Mouse (Mus musculus) ES-Bruce4 (cell line): ENCODE measurements around the gene Me3. TPM values are rescaled to one million over a fixed set of nuclear protein-coding genes. Genes with fewer than 3 reads are reported as not detected.

Source experiments
- H3K27ac ChIP-seq: 2 replicates; pipeline ENCODE4 v1.5.1; 2012; ENCODE audit warnings: low read length, inconsistent platforms; ENCODE audit not compliant: insufficient read depth
- H3K27me3 ChIP-seq: 2 replicates; pipeline ENCODE4 v1.6.1; 2012; ENCODE audit warnings: mild to moderate bottlenecking, low read length, inconsistent platforms; ENCODE audit not compliant: control insufficient read depth, poor library complexity, insufficient read depth, severe bottlenecking
- H3K36me3 ChIP-seq: 2 replicates; pipeline ENCODE4 v1.6.1; 2012; ENCODE audit warnings: inconsistent platforms, mild to moderate bottlenecking, low read length, moderate library complexity; ENCODE audit not compliant: control insufficient read depth, poor library complexity, insufficient read depth, severe bottlenecking
- H3K4me1 ChIP-seq: one replicate; pipeline ENCODE4 v1.8.1; 2011; ENCODE audit warnings: low read length; ENCODE audit not compliant: control insufficient read depth, insufficient read depth
- H3K4me3 ChIP-seq: 2 replicates; pipeline ENCODE4 v1.5.1; 2011; ENCODE audit warnings: low read depth, mild to moderate bottlenecking, low read length
- H3K9ac ChIP-seq: 2 replicates; pipeline ENCODE4 v1.6.1; 2012; ENCODE audit warnings: low read depth, mild to moderate bottlenecking, inconsistent platforms; ENCODE audit not compliant: poor library complexity, severe bottlenecking
- H3K9me3 ChIP-seq: replicated peaks from 2 replicates; pipeline ENCODE4 v1.6.1; 2012; ENCODE audit warnings: mild to moderate bottlenecking, low read length, inconsistent platforms; ENCODE audit not compliant: control insufficient read depth, poor library complexity, insufficient read depth, severe bottlenecking
- CTCF ChIP-seq: IDR thresholded peaks from one replicate; pipeline ENCODE4 v1.8.1; 2011; ENCODE audit warnings: low read depth, low read length
- EP300 ChIP-seq: IDR thresholded peaks from 2 replicates; pipeline ENCODE4 v1.6.1; 2011; ENCODE audit warnings: low read depth, low read length; ENCODE audit not compliant: insufficient read depth
- POLR2A ChIP-seq: IDR thresholded peaks from one replicate; pipeline ENCODE4 v1.8.1; 2011; ENCODE audit warnings: low read length; ENCODE audit not compliant: insufficient read depth
- polyA plus RNA-seq: library from polyadenylated mRNA; stranded (reverse); fragments of >200 nt; gene quantifications from 2 replicates; pipeline ENCODE4 v1.2.4, GENCODE M21; 2011; ENCODE audit warnings: low read depth; ENCODE audit not compliant: missing spikeins, insufficient read depth, insufficient read length

Gene Me3
- polyA plus RNA-seq, 1 experiment, result 2.0 TPM

DNA sequence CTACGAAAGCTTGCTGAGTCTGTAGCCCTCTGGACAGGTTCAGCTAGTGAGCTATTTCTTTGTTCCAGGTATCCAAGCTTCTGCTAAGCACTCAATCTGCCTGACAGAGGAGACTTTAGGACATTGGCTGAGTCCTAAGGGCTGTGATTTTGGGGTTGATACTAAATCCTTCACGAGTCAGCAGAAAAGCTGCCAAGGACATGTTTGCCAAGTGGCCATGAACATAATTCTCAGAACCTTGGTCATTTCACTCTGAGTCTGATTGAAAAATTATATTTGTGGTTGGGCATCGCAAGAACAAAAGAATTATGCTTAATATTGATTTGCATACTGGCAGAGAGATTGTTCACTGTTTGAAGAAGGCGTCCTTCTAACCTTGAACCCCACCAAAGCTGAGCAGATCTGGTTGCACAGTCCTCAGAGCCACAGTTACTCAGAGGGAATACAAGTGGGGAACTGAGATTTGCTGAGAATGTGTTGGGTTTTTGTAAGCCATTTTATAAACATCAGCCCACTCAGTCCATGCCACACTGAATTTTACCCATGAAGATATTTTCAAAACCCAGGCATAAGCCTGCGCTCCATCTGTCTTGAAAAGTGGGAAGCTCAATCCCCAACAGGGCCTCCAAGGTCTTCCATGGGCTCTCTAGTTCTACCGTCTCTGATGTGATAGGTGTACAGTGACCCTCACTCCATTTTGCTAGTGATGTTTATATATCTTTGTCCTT, 39.1 kb downstream of the Me3 start:
- no peak overlapping the region for H3K27ac ChIP-seq
- no peaks in the 10 kb centered on the region for H3K4me1 ChIP-seq
- no peak overlapping the region for H3K9ac ChIP-seq
- no peaks in the 10 kb centered on the region for H3K9me3 ChIP-seq
- TF ChIP-seq POLR2A (no peak), EP300 (no peak)
- H3K36me3 ChIP-seq, result no peaks in the 10 kb centered on the region
- no peaks in the 10 kb centered on the region for H3K27me3 ChIP-seq
- no peak overlapping the region for H3K4me3 ChIP-seq

GRCm38 (mm10) chr7:89676176-89676575, 44.0 kb downstream of the Me3 start:
- H3K9ac ChIP-seq, result no peak overlapping the region
- no peaks in the 10 kb centered on the region for H3K36me3 ChIP-seq
- no peak overlapping the region for H3K27ac ChIP-seq
- no peaks in the 10 kb centered on the region for H3K4me1 ChIP-seq
- no peaks in the 10 kb centered on the region for H3K9me3 ChIP-seq
- H3K4me3 ChIP-seq, result no peak overlapping the region
- TF ChIP-seq EP300 (no peak), CTCF (no peak), POLR2A (no peak)
- H3K27me3 ChIP-seq, result no peaks in the 10 kb centered on the region

- no peak for TF ChIP-seq POLR2A
- TF ChIP-seq CTCF, result no peak
- TF ChIP-seq EP300, result no peak
- Histone ChIP-seq H3K36me3 (no peaks in the 10 kb centered on the region), H3K4me3 (no peak overlapping the region), H3K4me1 (no peaks in the 10 kb centered on the region), H3K27ac (no peak overlapping the region), H3K27me3 (no peaks in the 10 kb centered on the region), H3K9ac (no peak overlapping the region), H3K9me3 (no peaks in the 10 kb centered on the region)
Observed at GRCm38 (mm10) chr7:89677850-89678249, 45.7 kb downstream of the Me3 start.

DNA sequence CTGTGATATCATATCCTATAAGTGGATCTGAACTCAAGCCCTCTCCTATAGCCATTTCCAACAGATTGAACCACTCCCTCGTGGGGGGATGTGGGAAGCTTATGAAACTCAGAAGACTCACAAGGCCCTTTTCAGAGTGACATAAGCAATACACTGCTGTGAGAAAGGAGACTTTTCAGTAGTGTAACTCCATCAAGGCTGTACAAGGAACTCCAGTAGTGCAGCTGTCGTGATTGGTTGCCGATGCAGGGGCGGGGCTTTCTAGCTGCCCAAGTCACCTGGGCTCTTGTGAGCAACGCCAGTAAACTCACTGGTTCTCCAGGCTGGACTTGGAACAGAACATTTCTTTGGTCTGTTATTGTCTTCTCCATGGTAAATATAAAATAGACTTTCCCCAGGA, 46.5 kb downstream of the Me3 start:
- H3K4me1 ChIP-seq, result no peaks in the 10 kb centered on the region
- no peak overlapping the region for H3K27ac ChIP-seq
- H3K4me3 ChIP-seq, result no peak overlapping the region
- H3K27me3 ChIP-seq, result no peaks in the 10 kb centered on the region
- no peak for TF ChIP-seq POLR2A
- TF ChIP-seq EP300, result no peak
- TF ChIP-seq CTCF, result no peak
- H3K36me3 ChIP-seq, result no peaks in the 10 kb centered on the region
- no peak overlapping the region for H3K9ac ChIP-seq
- no peaks in the 10 kb centered on the region for H3K9me3 ChIP-seq

- no peak overlapping the region for H3K4me3 ChIP-seq
- H3K9me3 ChIP-seq, result no peaks in the 10 kb centered on the region
- no peak for TF ChIP-seq POLR2A
- TF ChIP-seq CTCF, result no peak
- no peak for TF ChIP-seq EP300
- H3K27me3 ChIP-seq, result no peaks in the 10 kb centered on the region
- H3K27ac ChIP-seq, result no peak overlapping the region
- no peaks in the 10 kb centered on the region for H3K4me1 ChIP-seq
- no peak overlapping the region for H3K9ac ChIP-seq
- H3K36me3 ChIP-seq, result no peaks in the 10 kb centered on the region
Observed at GRCm38 (mm10) chr7:89679139-89679538, 46.9 kb downstream of the Me3 start.

- TF ChIP-seq EP300, result no peak
- no peak for TF ChIP-seq POLR2A
- no peak for TF ChIP-seq CTCF
- Histone ChIP-seq H3K9me3 (no peaks in the 10 kb centered on the region), H3K4me3 (no peak overlapping the region), H3K27me3 (no peaks in the 10 kb centered on the region), H3K27ac (no peak overlapping the region), H3K9ac (no peak overlapping the region), H3K36me3 (no peaks in the 10 kb centered on the region), H3K4me1 (no peaks in the 10 kb centered on the region)
Observed at GRCm38 (mm10) chr7:89679621-89680140, 47.5 kb downstream of the Me3 start.
